Mouse (Mus musculus) left cerebral cortex, postnatal 14 days (tissue): ENCODE measurements around the gene Tnfsfm13. TPM values are rescaled to one million over a fixed set of nuclear protein-coding genes. Genes with fewer than 3 reads are reported as not detected.
"Not testable (repeated sequence)": the region's sequence is repeated elsewhere in the genome, so short reads cannot be mapped to it uniquely, and the experiment has no call there.

Experiments
- DNase-seq, 2 experiments: peaks; one replicate each; pipeline ENCODE4 v3.0.0; 2021 to 2022; ENCODE audit warnings: low spot score in 2 of 2, mixed read lengths in 1 of 2
- intact Hi-C: fragments of 180-260 bp; cut with DNase I; formaldehyde crosslinking; loops from one replicate; pipeline ENCODE4 v1.15.1; 2025
- long read RNA-seq, 2 experiments: library from polyadenylated mRNA; stranded (forward); transcript quantifications; one replicate each; pipeline ENCODE4 v2.0.0; 2021
- total RNA-seq, 2 experiments: library from RNA; stranded (reverse); gene quantifications; 2 replicates each; pipeline ENCODE4 v1.2.3; 2021

Tnfsfm13 gene
- under 1 TPM; 0.81 to 0.95 TPM for total RNA-seq
- long read RNA-seq, experiment 1, partial matches to known transcripts: 1 of 2 reads
- long read RNA-seq, experiment 1, other reads (novel, unspliced or antisense): 0 of 2 reads
- long read RNA-seq, experiment 2, partial matches to known transcripts: 0 of 2 reads
- long read RNA-seq, experiment 2, other reads (novel, unspliced or antisense): 2 of 2 reads

DNA sequence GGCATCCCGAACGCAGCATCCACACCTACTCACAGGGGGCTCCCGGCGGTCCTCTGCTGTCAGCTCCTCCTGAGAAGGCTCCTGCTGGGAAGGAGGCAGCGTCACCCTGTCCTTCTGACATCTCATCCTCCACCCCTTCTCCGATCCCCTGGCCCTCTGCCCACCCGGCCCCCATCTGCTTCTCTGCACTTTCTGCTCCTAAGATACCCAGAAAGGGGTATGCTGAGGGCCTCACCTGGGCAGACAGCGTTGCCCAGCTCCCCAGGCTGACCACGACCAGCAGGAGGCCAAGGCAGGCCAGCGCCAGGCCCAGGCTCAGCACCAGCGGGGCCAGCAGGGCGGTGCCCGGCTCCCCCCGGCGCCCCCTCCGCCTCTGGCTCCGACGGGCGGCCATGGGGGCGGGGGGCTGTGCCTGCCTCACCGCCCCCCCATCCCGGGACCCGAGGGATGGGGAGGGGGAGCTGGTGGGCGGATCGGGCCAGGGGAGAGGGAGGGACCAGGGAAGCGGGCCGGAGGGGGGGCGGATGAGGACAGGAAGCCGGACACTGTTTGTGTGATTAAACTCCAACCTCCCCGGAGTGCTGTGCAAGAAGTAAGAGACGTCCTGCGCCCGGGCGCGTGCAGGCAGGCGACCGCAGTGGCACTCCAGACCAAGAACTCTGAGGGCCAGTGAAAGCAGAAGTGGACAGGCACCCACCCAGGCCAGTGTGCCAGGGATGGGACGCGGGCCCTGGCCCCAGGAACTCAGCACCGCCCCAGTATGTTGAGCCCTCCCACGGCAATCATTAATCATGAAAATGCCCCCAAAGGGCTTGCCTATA is at the start of gene Tnfsfm13, which contains the start of gene Tnfsf12:
Gene Tnfsfm13, minus strand, starts transcription at position 738 of the 821 bp plus-strand sequence.
Gene Tnfsf12, minus strand, starts transcription at position 489 of the 821 bp plus-strand sequence.
- intact Hi-C loops: no loop called here
- peak in 1 of 2 experiments; percentile 53 for DNase-seq

- intact Hi-C loops: not testable (repeated sequence)
These were observed 35.5 kb upstream of the Tnfsfm13 start for GRCm38 (mm10) chr11:69731408-69731807.

DNA sequence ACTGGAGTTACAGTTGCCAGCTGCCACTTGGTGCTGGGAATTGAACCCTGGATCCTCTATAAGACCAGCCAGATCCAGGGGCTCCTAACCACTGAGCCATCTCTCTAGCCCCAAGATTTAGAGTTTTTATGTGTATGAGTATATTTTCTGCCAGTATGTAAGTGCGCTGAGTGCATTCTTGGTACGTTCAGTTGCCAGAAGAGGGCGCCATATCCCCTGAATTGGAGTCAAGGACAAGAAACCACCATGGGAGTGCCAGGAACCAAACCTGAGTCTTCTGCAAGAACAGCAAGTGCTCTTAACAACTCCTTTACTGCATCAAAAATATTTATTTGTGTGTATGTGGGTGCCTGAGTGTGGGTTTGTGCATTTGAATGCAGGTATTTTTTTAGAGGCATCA is 33.2 kb upstream of the Tnfsfm13 start:
- DNase-seq: peak in 1 of 2 experiments; percentile 37
- intact Hi-C loops: loop anchor here (2.0 kb wide), 1 partner anchor 14 kb away; no protein-coding TSS in a partner anchor

More at GRCm38 (mm10) chr11:69731408-69731807, 35.5 kb upstream of the Tnfsfm13 start:
- not testable (repeated sequence) for DNase-seq

DNA sequence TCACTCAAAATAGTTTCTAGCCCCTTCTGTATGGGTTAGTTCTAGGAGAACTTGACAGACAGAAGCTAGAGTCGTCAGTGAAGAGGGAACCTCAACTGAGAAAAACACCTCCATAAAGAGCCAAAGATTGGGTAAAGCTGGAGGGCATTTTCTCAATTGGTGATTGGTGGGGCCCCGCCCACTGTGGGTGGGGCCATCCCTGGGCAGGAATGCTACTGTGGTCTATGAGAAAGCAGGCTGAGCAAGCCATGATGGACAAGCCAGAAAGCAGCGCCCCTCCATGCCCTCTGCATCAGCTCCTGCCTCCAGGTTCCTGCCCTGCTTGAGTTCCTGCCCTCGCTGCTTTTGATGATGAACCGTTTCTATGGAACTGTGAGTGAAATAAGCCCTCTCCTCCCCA is 30.1 kb upstream of the Tnfsfm13 start:
- DNase-seq: no peak
- intact Hi-C loops: no loop called here

DNA sequence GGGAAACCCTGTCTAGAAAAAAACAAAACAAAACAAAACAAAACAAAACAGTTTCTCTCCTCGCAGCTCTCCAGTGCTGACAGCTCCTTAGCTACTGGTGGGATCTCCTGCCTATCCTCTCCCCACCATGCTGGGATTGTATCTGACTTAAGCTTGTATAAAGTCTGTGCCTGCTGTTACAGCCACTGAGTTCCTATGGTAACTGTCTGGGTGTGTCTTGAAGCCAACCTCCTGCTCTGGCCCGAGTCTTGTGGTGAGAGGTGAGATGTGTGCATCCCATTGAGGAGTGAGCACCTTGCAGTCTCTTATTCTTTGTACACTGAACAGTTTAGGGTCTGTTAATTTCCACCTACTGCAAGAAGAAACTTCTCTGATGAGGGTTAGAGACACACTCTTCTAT is 27.2 kb upstream of the Tnfsfm13 start:
- intact Hi-C loops: no loop called here
- no peak for DNase-seq

- no peak for DNase-seq
- intact Hi-C loops: no loop called here
These were observed 25.0 kb upstream of the Tnfsfm13 start for GRCm38 (mm10) chr11:69720852-69721251.

DNA sequence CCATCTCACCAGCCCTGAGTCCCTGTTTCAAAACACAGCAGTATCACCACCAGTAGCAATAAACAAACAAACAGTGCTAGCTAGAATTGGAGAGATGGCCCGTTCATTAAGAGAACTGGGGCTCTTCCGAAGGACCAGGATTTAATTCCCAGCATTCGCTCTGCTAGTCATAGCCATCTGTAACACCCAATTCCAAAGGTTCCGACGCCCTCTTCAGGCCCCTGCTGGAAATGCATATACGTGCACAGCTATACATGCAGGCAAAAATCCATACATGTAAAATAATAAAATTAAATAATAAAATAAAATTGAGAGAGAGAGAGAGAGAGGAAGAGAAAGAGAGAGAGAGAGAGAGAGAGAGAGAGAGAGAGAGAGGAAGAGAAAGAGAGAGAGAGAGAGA is 23.5 kb upstream of the Tnfsfm13 start:
- intact Hi-C loops: no loop called here
- DNase-seq: no peak

DNA sequence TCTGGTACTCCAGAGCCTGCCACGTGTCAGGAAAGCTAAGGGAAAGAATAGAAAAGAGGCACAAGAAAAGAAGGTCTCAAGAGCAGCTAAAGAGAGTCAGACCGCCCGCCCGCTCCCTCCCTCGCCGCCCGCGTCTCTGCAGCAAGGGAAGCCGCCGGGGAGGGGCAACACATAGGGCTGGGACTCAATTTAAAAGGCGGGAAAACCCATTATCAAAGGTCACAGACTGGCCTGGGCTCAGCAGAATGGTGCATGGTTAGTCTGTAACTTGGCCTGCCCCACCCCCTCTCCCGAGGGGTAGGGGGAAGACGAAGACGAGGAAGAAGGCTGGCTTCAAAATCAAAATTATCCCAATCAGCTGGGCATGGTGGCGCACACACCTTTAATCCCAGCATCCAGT is 22.8 kb upstream of the Tnfsfm13 start:
- intact Hi-C loops: no loop called here

DNA sequence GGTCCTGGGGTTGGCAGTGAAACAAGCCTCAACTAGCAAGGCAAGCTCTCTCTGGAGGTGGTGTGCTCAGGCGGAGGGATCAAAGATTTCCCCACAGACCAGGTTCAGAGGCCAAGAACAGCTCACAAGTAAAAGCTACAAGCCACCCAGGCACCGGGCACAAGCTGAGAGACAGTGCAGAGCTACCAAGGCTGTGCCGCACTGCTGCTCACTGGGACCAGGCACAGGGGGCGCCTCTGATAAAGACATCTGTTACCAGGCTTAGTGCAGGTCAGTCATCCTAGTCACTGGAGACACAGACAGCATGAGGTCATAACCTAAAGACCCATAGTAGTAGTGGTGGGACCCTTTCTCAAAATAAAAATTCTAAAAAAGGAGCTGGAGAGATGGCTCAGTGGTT is 21.1 kb upstream of the Tnfsfm13 start:
- no peak for DNase-seq
- intact Hi-C loops: no loop called here

More for the DNA sequence above, 22.8 kb upstream of the Tnfsfm13 start:
- no peak for DNase-seq

GRCm38 (mm10) chr11:69715929-69716328 is 20.0 kb upstream of the Tnfsfm13 start:
- intact Hi-C loops: no loop called here
- peak in 1 of 2 experiments; percentile 29 for DNase-seq

GRCm38 (mm10) chr11:69715482-69715881 is 19.6 kb upstream of the Tnfsfm13 start:
- intact Hi-C loops: no loop called here
- DNase-seq: peak; percentile 15 to 20

GRCm38 (mm10) chr11:69714636-69715329 is 18.9 kb upstream of the Tnfsfm13 start:
- intact Hi-C loops: no loop called here
- no peak for DNase-seq

DNA sequence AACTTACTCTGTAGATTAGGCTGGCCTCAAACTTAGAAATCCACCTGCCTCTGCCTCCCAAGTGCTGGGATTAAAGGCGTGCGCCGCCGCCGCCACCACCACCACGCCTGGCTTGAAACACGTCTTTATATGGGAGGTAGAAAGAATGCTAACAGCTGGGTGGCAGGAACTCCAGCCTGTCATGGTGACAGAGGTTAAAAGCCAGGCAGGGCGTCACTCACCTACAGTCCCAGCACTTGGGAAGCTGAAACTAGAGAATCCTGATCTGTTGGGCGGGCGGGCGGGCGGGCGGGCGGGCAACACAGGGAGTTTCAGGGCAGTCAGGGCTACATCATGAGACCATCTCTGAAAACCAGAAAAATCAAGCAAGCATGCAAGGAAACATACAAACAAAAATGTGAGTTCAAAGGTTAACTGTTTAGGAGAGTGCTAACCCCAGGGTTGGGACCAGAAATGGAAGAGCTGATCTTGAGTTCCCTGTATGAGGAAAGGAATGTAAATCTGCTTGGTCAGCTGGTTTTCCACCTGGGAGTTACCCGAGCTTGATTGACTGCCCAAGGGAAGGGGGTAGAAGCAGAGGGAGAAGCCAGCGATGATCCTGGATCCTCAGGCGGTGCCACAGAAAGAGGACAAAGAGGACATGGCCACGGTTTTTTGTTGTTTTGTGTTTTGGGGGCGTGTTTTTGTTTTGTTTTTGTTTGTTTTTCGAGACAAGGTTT is 17.2 kb upstream of the Tnfsfm13 start:
- no peak for DNase-seq
- intact Hi-C loops: no loop called here

DNA sequence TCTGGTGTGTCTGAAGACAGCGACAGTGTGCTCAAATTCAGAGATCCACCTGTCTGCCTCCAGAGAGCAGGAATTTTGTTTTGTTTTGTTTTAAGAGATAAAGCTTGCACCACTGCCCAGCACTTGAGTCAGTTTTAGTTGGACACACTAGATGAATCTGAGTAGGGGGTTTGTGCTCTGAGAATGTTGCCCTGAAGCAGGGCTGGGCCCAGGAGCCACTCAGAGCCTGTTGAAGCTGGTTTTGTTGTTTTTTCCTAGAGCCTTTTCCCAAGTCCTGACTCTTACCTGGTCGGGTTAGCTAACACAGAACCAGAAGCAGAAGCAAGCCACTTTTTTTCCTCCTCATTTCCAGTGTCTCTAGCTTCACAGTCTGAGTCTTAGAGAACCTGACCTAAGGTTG is 15.2 kb upstream of the Tnfsfm13 start:
- no peak for DNase-seq
- intact Hi-C loops: no loop called here

GRCm38 (mm10) chr11:69710470-69710869 is 14.6 kb upstream of the Tnfsfm13 start:
- intact Hi-C loops: no loop called here

DNA sequence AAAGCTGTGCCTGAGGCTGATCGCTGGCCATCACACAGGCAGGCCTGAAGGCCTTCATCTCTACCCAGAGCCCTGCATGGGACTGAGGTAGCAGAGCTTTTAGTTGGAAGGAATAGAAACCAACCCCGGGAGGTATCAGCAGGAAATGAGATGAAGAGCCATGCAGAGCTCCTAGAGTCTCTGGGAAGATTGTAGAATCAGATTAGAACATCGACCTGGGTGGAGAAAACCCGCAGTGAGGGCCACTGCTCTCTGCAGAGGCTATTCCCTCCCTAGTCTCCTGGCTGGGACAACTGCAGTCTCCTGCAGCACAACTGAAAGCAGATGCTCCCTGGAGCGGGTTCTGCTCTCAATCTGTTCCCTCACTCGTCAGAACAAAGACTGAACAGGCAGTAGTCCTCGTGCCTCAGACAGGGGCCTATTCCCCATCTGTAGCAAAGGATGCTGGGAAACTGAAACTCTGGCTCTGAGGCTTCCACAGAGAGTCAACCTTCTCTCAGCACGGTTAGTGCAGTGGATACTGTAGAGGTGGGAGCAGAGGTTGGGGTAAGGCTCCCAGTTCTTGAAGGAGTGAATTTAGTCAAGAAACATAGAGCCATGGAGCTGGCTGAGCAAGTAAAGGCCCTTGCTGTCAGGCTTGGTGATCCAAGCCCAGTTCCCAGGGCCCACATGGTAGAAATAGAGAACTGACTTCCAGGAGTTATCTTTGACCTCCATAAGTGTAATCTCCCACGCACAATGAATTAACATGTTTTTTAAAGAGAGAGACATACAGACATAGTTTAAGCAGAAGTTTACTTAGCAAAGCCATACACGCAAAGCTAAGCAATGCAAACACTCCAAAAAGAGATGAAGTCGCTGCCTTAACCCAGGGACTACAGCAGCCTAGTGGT is 13.9 kb upstream of the Tnfsfm13 start:
- intact Hi-C loops: no loop called here
- DNase-seq: no peak

More at GRCm38 (mm10) chr11:69710470-69710869, 14.6 kb upstream of the Tnfsfm13 start:
- DNase-seq: no peak

DNA sequence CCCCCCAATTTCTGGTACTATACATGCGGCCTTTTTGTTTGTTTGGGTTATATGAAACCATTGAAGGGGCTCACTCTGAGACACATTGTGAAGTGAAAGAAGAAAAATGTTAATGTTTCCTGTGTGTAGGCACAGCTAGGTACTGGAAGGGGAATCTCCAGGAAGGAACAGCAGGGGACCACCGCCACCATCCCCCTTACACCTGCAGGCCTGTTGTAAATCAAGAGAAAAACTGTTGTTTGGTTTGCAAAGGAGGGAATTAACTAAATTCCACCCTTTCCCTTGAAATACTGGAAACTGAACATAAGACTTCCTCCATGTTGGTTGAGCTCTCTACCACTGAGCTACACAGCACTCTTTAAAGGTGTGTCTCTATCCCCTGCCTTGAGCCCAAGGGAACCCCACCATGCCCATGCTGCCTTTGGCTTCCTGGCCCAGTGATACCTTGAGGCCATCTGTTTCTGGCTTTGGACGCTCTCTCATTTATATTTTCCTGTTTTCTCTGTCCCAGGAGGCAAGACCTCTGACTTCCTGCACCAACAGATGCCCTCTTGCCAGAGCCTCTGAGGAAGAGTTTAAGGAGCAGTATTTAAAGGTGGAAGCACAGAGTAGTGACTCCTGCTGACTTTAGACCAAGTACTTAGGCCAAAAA is 12.8 kb upstream of the Tnfsfm13 start:
- no peak for DNase-seq
- intact Hi-C loops: no loop called here

- intact Hi-C loops: no loop called here
- no peak for DNase-seq
These were observed 12.0 kb upstream of the Tnfsfm13 start for GRCm38 (mm10) chr11:69707873-69708381.
